27 mouse cellular contexts compared by ENCODE assay signal in the genomic region with DNA sequence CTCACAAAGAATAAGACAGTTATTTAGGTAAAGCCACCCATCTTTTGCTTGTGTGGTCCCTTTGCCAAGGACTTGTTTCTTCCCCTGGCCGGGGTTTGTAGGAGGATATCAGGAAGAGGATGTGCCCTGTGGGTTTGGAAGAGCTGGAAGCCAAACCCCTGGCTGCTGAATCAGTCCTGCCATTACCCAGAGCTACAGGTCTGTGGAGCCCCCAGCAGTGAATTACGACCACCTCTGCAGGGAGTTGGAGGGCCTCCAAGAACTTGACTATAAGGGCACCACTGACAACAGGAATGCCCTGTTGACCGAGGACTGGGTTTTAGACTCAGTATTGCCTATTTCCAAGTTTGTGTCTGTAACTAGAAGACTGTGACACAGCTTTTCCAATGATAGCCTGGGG. TPM values are rescaled to one million over a fixed set of nuclear protein-coding genes. Genes with fewer than 3 reads are reported as not detected.
DNase-seq lines count a peak whose midpoint lies in the region; ATAC-seq lines count a peak whose summit lies in the region.
"Had no signal": no experiment of that assay in that cellular context is flagged by ENCODE, and none has a peak within 500 bp of the region (broad histone marks: within the 10 kb centered on the region; RNA-seq: fewer than 3 reads in every experiment).

No protein-coding gene starts in this region.

- H3K36me3 ChIP-seq in neural tube, embryonic 14.5 days (ENCODE audit: control insufficient read depth, insufficient read depth, low read length), result no peaks in the 10 kb centered on the region
- no peaks in the 10 kb centered on the region for H3K36me3 ChIP-seq in neural tube, embryonic 15.5 days
- H3K36me3 ChIP-seq: embryonic facial prominence, embryonic 13.5 days; embryonic facial prominence, embryonic 15.5 days; forebrain, embryonic 10.5 days; forebrain, embryonic 12.5 days had no signal

- no peak overlapping the region for H3K27ac ChIP-seq in neural tube, embryonic 14.5 days (ENCODE audit: low read depth, low read length)
- peak overlapping the region; percentile 45; the same call in 1 of the 2 replicates for H3K27ac ChIP-seq in neural tube, embryonic 15.5 days (replicated peaks)
- H3K27ac ChIP-seq: embryonic facial prominence, embryonic 13.5 days; embryonic facial prominence, embryonic 15.5 days; forebrain, embryonic 10.5 days; forebrain, embryonic 12.5 days had no signal

- no peaks in the 10 kb centered on the region for H3K27me3 ChIP-seq in neural tube, embryonic 14.5 days (ENCODE audit: control insufficient read depth, insufficient read depth, low read length)
- no peaks in the 10 kb centered on the region for H3K27me3 ChIP-seq in neural tube, embryonic 15.5 days (replicated peaks)
- H3K27me3 ChIP-seq: embryonic facial prominence, embryonic 13.5 days; embryonic facial prominence, embryonic 15.5 days; forebrain, embryonic 12.5 days had no signal

- H3K4me3 ChIP-seq in neural tube, embryonic 14.5 days (ENCODE audit: low read depth, low read length), result no peak overlapping the region
- no peak overlapping the region for H3K4me3 ChIP-seq in neural tube, embryonic 15.5 days (replicated peaks)
- H3K4me3 ChIP-seq: embryonic facial prominence, embryonic 13.5 days; embryonic facial prominence, embryonic 15.5 days; erythroblast, embryonic 14.5 days; forebrain, embryonic 10.5 days; forebrain, embryonic 12.5 days had no signal

- ATAC-seq in neural tube, embryonic 14.5 days (ENCODE audit: low read depth), result 0 out of 2 replicates have a peak, but pooled peaks have one; percentile 9
- ATAC-seq in neural tube, embryonic 15.5 days (ENCODE audit: low FRiP score), result no peak
- ATAC-seq: forebrain, embryonic 14.5 days had no signal

- H3K4me1 ChIP-seq in neural tube, embryonic 14.5 days (ENCODE audit: control insufficient read depth, insufficient read depth, low read length), result no peaks in the 10 kb centered on the region
- H3K4me1 ChIP-seq in neural tube, embryonic 15.5 days, result peaks cover 4% of the 10 kb centered on the region; the same call in 1 of the 2 replicates
- H3K4me1 ChIP-seq: embryonic facial prominence, embryonic 13.5 days; embryonic facial prominence, embryonic 15.5 days had no signal

- no peaks in the 10 kb centered on the region for H3K9me3 ChIP-seq in neural tube, embryonic 14.5 days (ENCODE audit: control insufficient read depth, low read length)
- no peaks in the 10 kb centered on the region for H3K9me3 ChIP-seq in neural tube, embryonic 15.5 days (replicated peaks)
- H3K9me3 ChIP-seq: embryonic facial prominence, embryonic 13.5 days; embryonic facial prominence, embryonic 15.5 days; forebrain, embryonic 10.5 days had no signal

- DNase-seq in heart, adult 11 months, result peak; percentile 75
- no peak for DNase-seq in heart, adult 8-10 months (ENCODE audit: low spot score)
- DNase-seq in ovary, postnatal 14 days (ENCODE audit: low spot score), result no peak
- DNase-seq: adrenal gland, postnatal 10 days; adrenal gland, postnatal 25 days; cerebellum, adult 11 months; cerebellum, adult 18-20 months; cerebellum, adult 8-10 months; cerebellum, adult 9-11 months; cerebellum, postnatal 36 days; embryo, embryonic 11 days had no signal

- H3K4me2 ChIP-seq in neural tube, embryonic 14.5 days (ENCODE audit: low read depth, low read length), result no peak overlapping the region
- H3K4me2 ChIP-seq in neural tube, embryonic 15.5 days, result no peak overlapping the region
- H3K4me2 ChIP-seq: embryonic facial prominence, embryonic 13.5 days; embryonic facial prominence, embryonic 15.5 days; forebrain, embryonic 12.5 days had no signal

- no peak overlapping the region for H3K9ac ChIP-seq in neural tube, embryonic 14.5 days (replicated peaks; ENCODE audit: low read depth, low read length)
- no peak overlapping the region for H3K9ac ChIP-seq in neural tube, embryonic 15.5 days (replicated peaks)
- H3K9ac ChIP-seq: embryonic facial prominence, embryonic 13.5 days; embryonic facial prominence, embryonic 15.5 days; forebrain, embryonic 12.5 days had no signal

- WGBS in neural tube, embryonic 14.5 days, result 50% methylated on average over 3 of the region's 3 CpGs
- whole genome bisulfite sequencing in neural tube, embryonic 15.5 days, result 52% methylated on average over 3 of the region's 3 CpGs

RNA-seq across cellular contexts. Expression of a gene that starts 7.1 kb away (rescaled TPM):
- total RNA-seq in heart, adult 8-10 months (2022), result 1 to 10 TPM; 3.7 to 7.8 (median 5.6) TPM
- 0.62 and 3.7 TPM in 2 replicates for polyA plus RNA-seq in neural tube, embryonic 14.5 days (2014; fragmentation: Nextera tagmentation; extraction: Ambion mirVana)
- polyA plus RNA-seq in neural tube, embryonic 15.5 days (2015; fragmentation: Nextera tagmentation; extraction: Ambion mirVana), result 2.3 and 3.4 TPM in 2 replicates
- total RNA-seq: MEL had no signal
- polyA plus RNA-seq: C2C12 had no signal

RNA-seq across cellular contexts. Expression of a gene that starts 41.3 kb away (rescaled TPM):
- total RNA-seq in heart, adult 8-10 months (2022), result not detected
- 0.11 TPM in 1 of 2 replicates, not detected in the other for polyA plus RNA-seq in neural tube, embryonic 14.5 days (2014; fragmentation: Nextera tagmentation; extraction: Ambion mirVana)
- polyA plus RNA-seq in neural tube, embryonic 15.5 days (2015; fragmentation: Nextera tagmentation; extraction: Ambion mirVana), result not detected in 2 replicates
- total RNA-seq: adrenal gland, adult 2 months; adrenal gland, postnatal 10 days; adrenal gland, postnatal 25 days; adrenal gland, postnatal 4 days; common myeloid progenitor, adult 5-6 weeks; MEL had no signal
- polyA plus RNA-seq: adrenal gland, adult 2 months; brain, embryonic 14.5 days; C2C12; embryonic facial prominence, embryonic 11.5 days; embryonic facial prominence, embryonic 13.5 days; embryonic facial prominence, embryonic 15.5 days; erythroblast, embryonic 14.5 days; forebrain, embryonic 10.5 days; forebrain, embryonic 12.5 days; forebrain, embryonic 14.5 days; forebrain, embryonic 16.5 days had no signal
